Mouse (Mus musculus): ENCODE results near the gene Kalrn.

DNA sequence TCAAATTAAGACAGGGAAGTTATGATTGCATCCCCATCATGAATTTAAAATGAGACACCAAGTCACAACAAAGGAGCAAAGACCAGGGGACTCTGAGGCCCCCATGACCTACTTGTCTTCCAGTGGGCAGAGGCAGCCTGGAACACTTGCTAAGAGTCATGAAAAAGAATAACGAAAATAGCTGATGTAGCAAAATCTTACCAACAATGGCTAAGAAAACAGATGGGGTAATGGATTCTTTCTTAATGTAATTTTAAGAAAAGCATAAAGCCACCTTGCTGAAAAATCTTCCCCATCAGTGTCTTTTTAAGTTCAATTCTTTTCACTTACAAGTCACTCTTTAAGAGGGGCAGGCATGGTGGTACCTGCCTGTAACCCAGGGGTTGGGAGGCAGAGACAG, 89.1 kb downstream of the Kalrn start:
- TF ChIP-seq GATA1 (IDR thresholded peaks at IDR 0.05; ENCODE audit: borderline replicate concordance, low read length) (no peak), FLI1 (IDR thresholded peaks at IDR 0.05; ENCODE audit: low read length) (no peak)

Data from megakaryocyte, embryonic 14.5 days (primary cell).